Mouse (Mus musculus) liver, embryonic 14.5 days (tissue): Measurements from ENCODE around the gene Arhgap30. TPM values are rescaled to one million over a fixed set of nuclear protein-coding genes. Genes with fewer than 3 reads are reported as not detected.

Experiments used
- ATAC-seq: fragments of 200-750 bp; cut with Nextera tagmentation; 2 replicates; pipeline ENCODE4 v1.8.0; 2017; ENCODE audit warnings: moderate number of reproducible peaks, mild to moderate bottlenecking, moderate library complexity; ENCODE audit not compliant: insufficient read depth
- DNase-seq, 3 experiments: peaks; one replicate each; pipeline ENCODE4 v3.0.0-alpha.2; 2012 to 2013; ENCODE audit warnings: low read depth in 3 of 3, low spot score in 3 of 3
- H3K27ac ChIP-seq: fragments of 300-500 bp; sonication (generic); 2 replicates; pipeline ENCODE4 v1.5.1; 2014; ENCODE audit warnings: moderate library complexity, mild to moderate bottlenecking, control low read depth, inconsistent platforms
- H3K27me3 ChIP-seq: fragments of 300-500 bp; sonication (generic); 2 replicates; pipeline ENCODE4 v1.6.1; 2014; ENCODE audit warnings: mild to moderate bottlenecking, low read length, moderate library complexity; ENCODE audit not compliant: control insufficient read depth, insufficient read depth
- H3K36me3 ChIP-seq: fragments of 300-500 bp; sonication (generic); replicated peaks from 2 replicates; pipeline ENCODE4 v1.6.1; 2014; ENCODE audit warnings: low read depth; ENCODE audit not compliant: control insufficient read depth, insufficient read depth
- H3K4me1 ChIP-seq, 2 experiments: fragments of 200-500 bp in 1 of 2; fragments of 300-500 bp in 1 of 2; sonication (generic) in 1 of 2; replicated peaks; 2 replicates each; pipeline ENCODE4 v1.6.1; 2012 to 2014; ENCODE audit warnings: antibody characterized with exemption in 1 of 2, inconsistent platforms in 1 of 2, low read length in 1 of 2; ENCODE audit not compliant: control insufficient read depth in 2 of 2, insufficient read depth in 2 of 2
- H3K4me2 ChIP-seq: fragments of 300-500 bp; sonication (generic); 2 replicates; pipeline ENCODE4 v1.6.1; 2014; ENCODE audit warnings: low read depth, mild to moderate bottlenecking, control low read depth, moderate library complexity
- H3K4me3 ChIP-seq, 2 experiments: fragments of 200-500 bp in 1 of 2; fragments of 300-500 bp in 1 of 2; sonication (generic) in 1 of 2; 2 replicates each; pipeline ENCODE4 v1.5.1; 2012 to 2014; ENCODE audit warnings: low read depth in 2 of 2, low read length in 2 of 2, mild to moderate bottlenecking in 2 of 2, control low read depth in 1 of 2, inconsistent platforms in 1 of 2, moderate library complexity in 1 of 2; ENCODE audit not compliant: insufficient read depth in 1 of 2
- H3K9ac ChIP-seq: fragments of 300-500 bp; sonication (generic); replicated peaks from 2 replicates; pipeline ENCODE4 v1.6.1; 2014; ENCODE audit warnings: mild to moderate bottlenecking, control low read depth, moderate library complexity
- H3K9me3 ChIP-seq: fragments of 300-500 bp; sonication (generic); 2 replicates; pipeline ENCODE4 v1.6.1; 2016; ENCODE audit warnings: low read length, mixed read lengths; ENCODE audit not compliant: control insufficient read depth
- CTCF ChIP-seq: IDR thresholded peaks from 2 replicates; pipeline ENCODE4 v1.5.1; 2016; ENCODE audit warnings: antibody characterized with exemption, low read depth, control low read depth
- EP300 ChIP-seq: IDR thresholded peaks from 2 replicates; pipeline ENCODE4 v1.6.1; 2016; ENCODE audit warnings: antibody characterized with exemption, low read depth
- WGBS: fragments of 180-500 bp; shearing (Covaris S2); extraction: QIAGEN DNeasy Blood & Tissue Kit; methylation state at CpG from one replicate; pipeline ENCODE4 v1.1.7; 2014; ENCODE audit not compliant: insufficient replicate concordance; 5-methylcytosine and 5-hydroxymethylcytosine counted together
- polyA plus RNA-seq, 2 experiments: library from polyadenylated mRNA; depleted of rRNA in 1 of 2; stranded (reverse) in 1 of 2; unstranded in 1 of 2; fragments of >200 nt; fragmentation: Nextera tagmentation in 1 of 2; extraction: Ambion mirVana in 1 of 2; gene quantifications; 2 replicates each; pipeline versions ENCODE4 v1.2.1 to v1.2.3; 2012 to 2014

Gene Arhgap30
- polyA plus RNA-seq, 2 experiments: 1.8 to 3.0 TPM

DNA sequence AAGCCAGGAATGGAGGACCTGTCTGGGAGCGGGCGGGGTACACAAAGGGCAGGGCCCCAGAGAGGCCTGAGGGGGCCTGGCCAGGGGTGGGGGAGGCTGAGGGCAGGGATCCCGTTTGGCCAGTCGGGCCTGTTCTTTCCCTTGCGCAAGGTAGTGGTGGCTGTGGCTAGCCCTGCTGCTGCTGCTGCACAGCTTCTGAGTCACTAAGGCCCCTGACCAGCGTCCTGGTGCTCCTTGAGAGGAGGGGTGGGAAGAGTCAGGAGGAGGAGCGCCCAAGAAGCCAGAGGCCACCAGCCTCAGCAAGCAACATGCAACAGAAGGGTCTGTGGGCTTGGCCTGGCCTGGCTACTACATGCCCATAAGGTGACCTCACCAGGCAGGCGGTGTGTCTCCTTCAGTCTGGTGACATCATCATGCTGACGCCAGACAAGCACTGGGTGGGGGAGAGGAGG lies 13.1 kb upstream of the Arhgap30 start:
- no peak overlapping the region for H3K4me2 ChIP-seq
- WGBS: 47% methylated on average over 9 of the region's 9 CpGs
- peak; percentile 25; the same call in 1 of the 2 replicates for ATAC-seq

GRCm38 (mm10) chr1:171378298-171378697 lies 10.5 kb upstream of the Arhgap30 start:
- no peak for DNase-seq
- H3K27ac ChIP-seq: no peak overlapping the region
- TF ChIP-seq EP300 (no peak), CTCF (no peak)
- H3K27me3 ChIP-seq: peaks cover 17% of the 10 kb centered on the region; the same call in 1 of the 2 replicates
- H3K36me3 ChIP-seq: no peaks in the 10 kb centered on the region
- no peak overlapping the region for H3K4me2 ChIP-seq
- WGBS: 57% methylated on average over 6 of the region's 6 CpGs
- H3K4me3 ChIP-seq: no peak overlapping the region
- no peak for ATAC-seq
- H3K9ac ChIP-seq: no peak overlapping the region
- H3K9me3 ChIP-seq: no peaks in the 10 kb centered on the region
- H3K4me1 ChIP-seq: no peaks in the 10 kb centered on the region

More for the DNA sequence above, 13.1 kb upstream of the Arhgap30 start:
- Histone ChIP-seq H3K27me3 (peaks cover 14% of the 10 kb centered on the region; the same call in 1 of the 2 replicates), H3K27ac (no peak overlapping the region), H3K9ac (no peak overlapping the region), H3K4me1 (no peaks in the 10 kb centered on the region), H3K36me3 (no peaks in the 10 kb centered on the region), H3K9me3 (no peaks in the 10 kb centered on the region), H3K4me3 (no peak overlapping the region)
- no peak for DNase-seq
- no peak for TF ChIP-seq EP300
- no peak for TF ChIP-seq CTCF

GRCm38 (mm10) chr1:171379935-171380599 lies 8.7 kb upstream of the Arhgap30 start:
- H3K9ac ChIP-seq: no peak overlapping the region
- WGBS: 4% methylated on average over 31 of the region's 31 CpGs
- TF ChIP-seq CTCF: peak; percentile 87
- TF ChIP-seq EP300: no peak
- peak; percentile 64 for ATAC-seq
- H3K4me1 ChIP-seq: no peaks in the 10 kb centered on the region
- H3K36me3 ChIP-seq: no peaks in the 10 kb centered on the region
- peak; percentile 31 to 45 (median 42) for DNase-seq
- no peaks in the 10 kb centered on the region for H3K9me3 ChIP-seq
- no peak overlapping the region for H3K4me3 ChIP-seq
- H3K4me2 ChIP-seq: peak overlapping the region; percentile 37
- H3K27me3 ChIP-seq: peaks cover 17% of the 10 kb centered on the region; the same call in 1 of the 2 replicates
- no peak overlapping the region for H3K27ac ChIP-seq

GRCm38 (mm10) chr1:171382096-171382620 lies 6.6 kb upstream of the Arhgap30 start:
- TF ChIP-seq CTCF (no peak), EP300 (no peak)
- Histone ChIP-seq H3K4me2 (no peak overlapping the region), H3K9ac (no peak overlapping the region), H3K27ac (no peak overlapping the region), H3K4me3 (no peak overlapping the region), H3K9me3 (no peaks in the 10 kb centered on the region), H3K4me1 (no peaks in the 10 kb centered on the region), H3K27me3 (peaks cover 17% of the 10 kb centered on the region; the same call in 1 of the 2 replicates), H3K36me3 (no peaks in the 10 kb centered on the region)
- DNase-seq: no peak
- no peak for ATAC-seq
- WGBS: 60% methylated on average over 11 of the region's 11 CpGs

GRCm38 (mm10) chr1:171384361-171384760 lies 4.4 kb upstream of the Arhgap30 start:
- H3K9ac ChIP-seq: no peak overlapping the region
- no peak overlapping the region for H3K4me2 ChIP-seq
- H3K4me1 ChIP-seq: peaks cover 0 to 2% of the 10 kb centered on the region in 2 experiments; a peak in 1 of 4 replicates
- no peak overlapping the region for H3K4me3 ChIP-seq
- no peak overlapping the region for H3K27ac ChIP-seq
- no peak for ATAC-seq
- H3K27me3 ChIP-seq: peaks cover 15% of the 10 kb centered on the region; the same call in 1 of the 2 replicates
- no peaks in the 10 kb centered on the region for H3K9me3 ChIP-seq
- H3K36me3 ChIP-seq: no peaks in the 10 kb centered on the region
- no peak for DNase-seq
- WGBS: 53% methylated on average over 9 of the region's 9 CpGs
- TF ChIP-seq CTCF (no peak), EP300 (no peak)
